Mouse (Mus musculus) limb, embryonic 14.5 days (tissue): Measurements from ENCODE around the gene Nufip2. TPM values are rescaled to one million over a fixed set of nuclear protein-coding genes. Genes with fewer than 3 reads are reported as not detected.
"Not testable (repeated sequence)": the region's sequence is repeated elsewhere in the genome, so short reads cannot be mapped to it uniquely, and the experiment has no call there.

Experiments
- ATAC-seq: fragments of 200-750 bp; cut with Nextera tagmentation; 2 replicates; pipeline ENCODE4 v1.8.0; 2017; ENCODE audit warnings: low read depth, moderate number of reproducible peaks, moderate TSS enrichment; ENCODE audit not compliant: low FRiP score
- DNase-seq: peaks from one replicate; pipeline ENCODE4 v3.0.0-alpha.2; 2015; ENCODE audit warnings: low spot score
- H3K27ac ChIP-seq: fragments of 300-500 bp; sonication (generic); replicated peaks from 2 replicates; pipeline ENCODE4 v1.5.1; 2014; ENCODE audit warnings: low read depth, mild to moderate bottlenecking, low read length, moderate library complexity, mixed read lengths
- H3K27me3 ChIP-seq: fragments of 300-500 bp; sonication (generic); 2 replicates; pipeline ENCODE4 v1.6.1; 2014; ENCODE audit warnings: low read length, mixed read lengths; ENCODE audit not compliant: control insufficient read depth, insufficient read depth
- H3K36me3 ChIP-seq: fragments of 300-500 bp; sonication (generic); 2 replicates; pipeline ENCODE4 v1.6.1; 2014; ENCODE audit warnings: mild to moderate bottlenecking, low read length, moderate library complexity, mixed read lengths; ENCODE audit not compliant: control insufficient read depth, insufficient read depth
- H3K4me1 ChIP-seq: fragments of 300-500 bp; sonication (generic); 2 replicates; pipeline ENCODE4 v1.6.1; 2014; ENCODE audit warnings: antibody characterized with exemption, low read length, mixed read lengths; ENCODE audit not compliant: control insufficient read depth, insufficient read depth
- H3K4me2 ChIP-seq: fragments of 300-500 bp; sonication (generic); replicated peaks from 2 replicates; pipeline ENCODE4 v1.6.1; 2014; ENCODE audit warnings: low read depth, mild to moderate bottlenecking, low read length, moderate library complexity; ENCODE audit not compliant: severe bottlenecking
- H3K4me3 ChIP-seq: fragments of 300-500 bp; sonication (generic); replicated peaks from 2 replicates; pipeline ENCODE4 v1.5.1; 2014; ENCODE audit warnings: low read length
- H3K9ac ChIP-seq: fragments of 300-500 bp; sonication (generic); 2 replicates; pipeline ENCODE4 v1.6.1; 2014; ENCODE audit warnings: mild to moderate bottlenecking, low read depth, low read length, moderate library complexity; ENCODE audit not compliant: severe bottlenecking
- H3K9me3 ChIP-seq: fragments of 300-500 bp; sonication (generic); 2 replicates; pipeline ENCODE4 v1.6.1; 2016; ENCODE audit warnings: low read length; ENCODE audit not compliant: control insufficient read depth
- POLR2A ChIP-seq: fragments of 200-500 bp; IDR thresholded peaks from 2 replicates; pipeline ENCODE4 v1.8.0; 2012; ENCODE audit warnings: inconsistent platforms, mild to moderate bottlenecking, moderate library complexity, borderline replicate concordance; ENCODE audit not compliant: insufficient read depth, insufficient read length; ENCODE audit errors: extremely low read depth
- WGBS: fragments of 180-500 bp; shearing (Covaris S2); extraction: QIAGEN DNeasy Blood & Tissue Kit; methylation state at CpG from one replicate; pipeline ENCODE4 v1.1.7; 2014; 5-methylcytosine and 5-hydroxymethylcytosine counted together
- polyA plus RNA-seq, 2 experiments: library from polyadenylated mRNA; depleted of rRNA in 1 of 2; stranded (reverse) in 1 of 2; unstranded in 1 of 2; fragments of >200 nt; fragmentation: Nextera tagmentation in 1 of 2; extraction: Ambion mirVana in 1 of 2; gene quantifications; 2 replicates each; pipeline versions ENCODE4 v1.2.1 to v1.2.3; 2012 to 2014

The Nufip2 gene
- polyA plus RNA-seq, 2 experiments, result 5.8 to 21.3 TPM

GRCm38 (mm10) chr11:77737289-77737688 lies 51.3 kb downstream of the Nufip2 start:
- Histone ChIP-seq H3K4me1 (no peaks in the 10 kb centered on the region), H3K27me3 (no peaks in the 10 kb centered on the region), H3K4me2 (no peak overlapping the region), H3K9me3 (no peaks in the 10 kb centered on the region), H3K4me3 (no peak overlapping the region), H3K27ac (no peak overlapping the region), H3K9ac (no peak overlapping the region), H3K36me3 (no peaks in the 10 kb centered on the region)
- ATAC-seq, result no peak
- WGBS, result 3% methylated on average over 6 of the region's 6 CpGs
- TF ChIP-seq POLR2A, result no peak
- peak; percentile 84 for DNase-seq

- H3K27ac ChIP-seq, result no peak overlapping the region
- H3K4me2 ChIP-seq, result no peak overlapping the region
- 48% methylated on average over 7 of the region's 7 CpGs for WGBS
- no peak overlapping the region for H3K4me3 ChIP-seq
- no peaks in the 10 kb centered on the region for H3K9me3 ChIP-seq
- H3K9ac ChIP-seq, result no peak overlapping the region
- DNase-seq, result no peak
- no peak for TF ChIP-seq POLR2A
- H3K4me1 ChIP-seq, result no peaks in the 10 kb centered on the region
- H3K36me3 ChIP-seq, result no peaks in the 10 kb centered on the region
- ATAC-seq, result no peak
- H3K27me3 ChIP-seq, result no peaks in the 10 kb centered on the region
Measured at GRCm38 (mm10) chr11:77738555-77738954, 52.6 kb downstream of the Nufip2 start.

- no peak overlapping the region for H3K27ac ChIP-seq
- no peaks in the 10 kb centered on the region for H3K4me1 ChIP-seq
- H3K27me3 ChIP-seq, result no peaks in the 10 kb centered on the region
- TF ChIP-seq POLR2A, result no peak
- H3K9me3 ChIP-seq, result no peaks in the 10 kb centered on the region
- H3K36me3 ChIP-seq, result no peaks in the 10 kb centered on the region
- no peak overlapping the region for H3K4me2 ChIP-seq
- no peak for ATAC-seq
- no peak overlapping the region for H3K9ac ChIP-seq
- no peak for DNase-seq
- H3K4me3 ChIP-seq, result no peak overlapping the region
- 32% methylated on average over 6 of the region's 6 CpGs for WGBS
Measured at GRCm38 (mm10) chr11:77743966-77744365, 58.0 kb downstream of the Nufip2 start.

GRCm38 (mm10) chr11:77746652-77747051 lies 60.7 kb downstream of the Nufip2 start:
- Histone ChIP-seq H3K4me3 (no peak overlapping the region), H3K27me3 (no peaks in the 10 kb centered on the region), H3K9ac (no peak overlapping the region), H3K27ac (no peak overlapping the region), H3K36me3 (no peaks in the 10 kb centered on the region), H3K4me2 (no peak overlapping the region), H3K4me1 (no peaks in the 10 kb centered on the region), H3K9me3 (no peaks in the 10 kb centered on the region)
- TF ChIP-seq POLR2A, result no peak
- ATAC-seq, result no peak
- DNase-seq, result no peak
- whole genome bisulfite sequencing, result 88% methylated on average over 4 of the region's 4 CpGs

- not testable (repeated sequence) for H3K4me1 ChIP-seq, H3K4me3 ChIP-seq, H3K27me3 ChIP-seq, ATAC-seq, H3K9ac ChIP-seq, H3K4me2 ChIP-seq, DNase-seq, H3K27ac ChIP-seq, H3K36me3 ChIP-seq, H3K9me3 ChIP-seq
- 95% methylated on average over 13 of the region's 15 CpGs for WGBS
Measured at GRCm38 (mm10) chr11:77747103-77747502, 61.1 kb downstream of the Nufip2 start.

- H3K4me2 ChIP-seq, result no peak overlapping the region
- no peak overlapping the region for H3K27ac ChIP-seq
- WGBS, result 83% methylated on average over 5 of the region's 5 CpGs
- no peak overlapping the region for H3K4me3 ChIP-seq
- H3K9me3 ChIP-seq, result no peaks in the 10 kb centered on the region
- DNase-seq, result no peak
- H3K36me3 ChIP-seq, result no peaks in the 10 kb centered on the region
- no peaks in the 10 kb centered on the region for H3K4me1 ChIP-seq
- H3K27me3 ChIP-seq, result no peaks in the 10 kb centered on the region
- ATAC-seq, result no peak
- no peak for TF ChIP-seq POLR2A
- no peak overlapping the region for H3K9ac ChIP-seq
Measured at GRCm38 (mm10) chr11:77748996-77749395, 63.0 kb downstream of the Nufip2 start.
